Comparison of ENCODE assay signal across 8 mouse cellular contexts in genomic region chr13:96010861-96011511, GRCm38 (mm10).
DNase-seq lines count a peak whose midpoint lies in the region; ATAC-seq and TF ChIP-seq lines count a peak whose summit lies in the region.

No protein-coding gene starts in this region.

- no peak overlapping the region for H3K9ac ChIP-seq in heart, postnatal 0 days (replicated peaks; ENCODE audit: low read depth, low read length)
- no peak overlapping the region for H3K9ac ChIP-seq in midbrain, embryonic 14.5 days (replicated peaks; ENCODE audit: low read length)

- TF ChIP-seq EP300 in heart, postnatal 0 days (IDR thresholded peaks at IDR 0.05; ENCODE audit: low read depth) = no peak

- ATAC-seq in heart, postnatal 0 days (ENCODE audit: insufficient read depth, low read depth) = no peak
- ATAC-seq in granulocyte monocyte progenitor cell, adult 5-6 weeks (replicated peaks; ENCODE audit: poor library complexity, severe bottlenecking) = peak; percentile 52; the same call in 1 of the 2 replicates
- peak; percentile 46; the same call in 1 of the 2 replicates for ATAC-seq in midbrain, embryonic 14.5 days (ENCODE audit: low FRiP score, low TSS enrichment)

- H3K9me3 ChIP-seq in heart, postnatal 0 days (replicated peaks; ENCODE audit: control insufficient read depth, low read length) = no peaks in the 10 kb centered on the region
- no peaks in the 10 kb centered on the region for H3K9me3 ChIP-seq in midbrain, embryonic 14.5 days (ENCODE audit: control insufficient read depth, low read length)

- TF ChIP-seq CTCF in heart, postnatal 0 days (IDR thresholded peaks at IDR 0.05; ENCODE audit: low read depth) = no peak

- 31% methylated on average over 11 of the region's 11 CpGs for WGBS in heart, postnatal 0 days
- 52% methylated on average over 11 of the region's 11 CpGs for WGBS in midbrain, embryonic 14.5 days

- H3K36me3 ChIP-seq in heart, postnatal 0 days (replicated peaks; ENCODE audit: control insufficient read depth, insufficient read depth, low read length) = no peaks in the 10 kb centered on the region
- no peaks in the 10 kb centered on the region for H3K36me3 ChIP-seq in midbrain, embryonic 14.5 days (ENCODE audit: control insufficient read depth, insufficient read depth, low read length)

- no peaks in the 10 kb centered on the region for H3K4me1 ChIP-seq in heart, postnatal 0 days (ENCODE audit: control insufficient read depth, insufficient read depth)
- H3K4me1 ChIP-seq in midbrain, embryonic 14.5 days (ENCODE audit: control insufficient read depth, insufficient read depth, low read length) = no peaks in the 10 kb centered on the region

- H3K27ac ChIP-seq in heart, postnatal 0 days (ENCODE audit: low read depth) = 0 out of 2 replicates have a peak overlapping the region, but pooled peaks have one; percentile 20
- 0 out of 2 replicates have a peak overlapping the region, but pooled peaks have one; percentile 3 for H3K27ac ChIP-seq in midbrain, embryonic 14.5 days (replicated peaks; ENCODE audit: low read depth, low read length)

- no peaks in the 10 kb centered on the region for H3K27me3 ChIP-seq in heart, postnatal 0 days (ENCODE audit: control insufficient read depth, insufficient read depth, low read length)
- H3K27me3 ChIP-seq in midbrain, embryonic 14.5 days (ENCODE audit: control insufficient read depth, insufficient read depth, low read length) = no peaks in the 10 kb centered on the region

- H3K4me2 ChIP-seq in heart, postnatal 0 days (ENCODE audit: low read depth, low read length) = no peak overlapping the region
- H3K4me2 ChIP-seq in midbrain, embryonic 14.5 days (ENCODE audit: low read length) = no peak overlapping the region

- no peak overlapping the region for H3K4me3 ChIP-seq in heart, postnatal 0 days (ENCODE audit: low read depth, low read length)
- H3K4me3 ChIP-seq in midbrain, embryonic 14.5 days (replicated peaks; ENCODE audit: low read depth, low read length) = no peak overlapping the region

- intact Hi-C loops in heart, postnatal 10 days (cut with DNase I) = no loop called here

- DNase-seq in heart, postnatal 0 days (ENCODE audit: low spot score) = no peak
- no peak for DNase-seq in heart, postnatal 10 days
- DNase-seq in R1 (ENCODE audit: low read depth, low spot score) (peak; percentile 13), liver (no peak)
- no peak for DNase-seq in midbrain, embryonic 14.5 days
- DNase-seq in spleen, adult 18-20 months = no peak
- DNase-seq in thymus, adult 18-20 months = no peak
